Mouse (Mus musculus): Measurements from ENCODE around the gene Pwwp2b.

Pwwp2b gene

DNA sequence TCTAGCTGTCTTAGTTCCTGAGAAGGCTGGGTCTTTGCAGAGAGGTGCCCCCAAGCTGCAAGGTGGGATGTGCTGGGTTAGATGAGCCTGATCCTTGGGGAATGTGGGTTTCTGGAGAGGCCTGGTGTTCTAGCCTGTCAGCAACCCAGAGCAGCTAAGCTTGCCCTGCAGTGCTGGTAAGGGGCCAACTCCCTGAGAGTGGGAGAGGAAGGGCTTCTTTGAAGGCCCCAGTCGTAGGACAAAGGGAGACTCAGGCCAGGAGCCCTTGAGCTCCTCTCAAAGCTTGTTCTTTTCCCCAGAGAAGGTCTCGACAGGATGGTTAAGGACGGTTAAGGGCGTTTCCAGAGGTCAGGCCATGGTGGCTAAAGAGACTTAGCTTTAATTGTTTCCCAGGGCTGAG is 16.1 kb downstream of the Pwwp2b start:
- DNase-seq (ENCODE audit: low spot score), result no peak

DNA sequence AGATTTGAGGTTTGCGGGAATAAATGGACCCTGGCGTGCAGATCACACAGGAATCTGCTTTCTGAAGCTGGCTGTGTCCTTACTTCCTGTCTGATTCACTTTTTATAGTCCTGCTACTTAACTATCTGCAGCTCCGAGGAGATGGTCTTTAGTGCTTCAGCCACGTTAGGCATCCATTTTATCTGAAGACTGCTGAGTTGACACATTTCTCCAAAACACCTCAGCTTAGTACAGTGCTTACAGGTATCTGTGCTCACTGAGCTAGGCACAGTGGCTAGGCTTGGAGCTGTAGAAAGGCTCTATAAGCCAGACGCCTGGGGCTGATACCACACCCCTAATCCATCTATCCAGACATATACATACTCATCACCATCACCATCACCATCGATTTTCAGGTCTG is 17.4 kb downstream of the Pwwp2b start:
- no peak for DNase-seq (ENCODE audit: low spot score)

DNA sequence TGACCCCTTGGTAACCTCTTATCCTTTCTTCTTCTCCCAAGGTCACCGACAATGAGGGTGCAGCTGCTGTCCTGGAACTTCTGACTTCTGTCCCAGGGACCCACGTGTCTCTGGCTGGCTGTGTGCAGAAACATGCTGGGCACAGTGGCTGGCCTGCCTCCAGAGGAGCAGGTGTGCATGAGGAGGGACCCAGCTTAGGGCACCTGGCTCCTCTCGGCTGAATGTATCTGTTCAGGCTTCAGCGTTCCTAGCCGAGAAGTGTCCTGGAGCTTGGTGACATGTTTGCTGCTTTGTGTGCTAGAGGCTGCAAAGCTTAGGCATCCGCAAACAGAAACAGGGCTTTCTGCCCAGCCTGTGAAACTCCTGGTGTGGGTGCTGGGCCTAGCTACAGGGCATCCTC is 18.1 kb downstream of the Pwwp2b start:
- no peak for DNase-seq (ENCODE audit: low spot score)

DNA sequence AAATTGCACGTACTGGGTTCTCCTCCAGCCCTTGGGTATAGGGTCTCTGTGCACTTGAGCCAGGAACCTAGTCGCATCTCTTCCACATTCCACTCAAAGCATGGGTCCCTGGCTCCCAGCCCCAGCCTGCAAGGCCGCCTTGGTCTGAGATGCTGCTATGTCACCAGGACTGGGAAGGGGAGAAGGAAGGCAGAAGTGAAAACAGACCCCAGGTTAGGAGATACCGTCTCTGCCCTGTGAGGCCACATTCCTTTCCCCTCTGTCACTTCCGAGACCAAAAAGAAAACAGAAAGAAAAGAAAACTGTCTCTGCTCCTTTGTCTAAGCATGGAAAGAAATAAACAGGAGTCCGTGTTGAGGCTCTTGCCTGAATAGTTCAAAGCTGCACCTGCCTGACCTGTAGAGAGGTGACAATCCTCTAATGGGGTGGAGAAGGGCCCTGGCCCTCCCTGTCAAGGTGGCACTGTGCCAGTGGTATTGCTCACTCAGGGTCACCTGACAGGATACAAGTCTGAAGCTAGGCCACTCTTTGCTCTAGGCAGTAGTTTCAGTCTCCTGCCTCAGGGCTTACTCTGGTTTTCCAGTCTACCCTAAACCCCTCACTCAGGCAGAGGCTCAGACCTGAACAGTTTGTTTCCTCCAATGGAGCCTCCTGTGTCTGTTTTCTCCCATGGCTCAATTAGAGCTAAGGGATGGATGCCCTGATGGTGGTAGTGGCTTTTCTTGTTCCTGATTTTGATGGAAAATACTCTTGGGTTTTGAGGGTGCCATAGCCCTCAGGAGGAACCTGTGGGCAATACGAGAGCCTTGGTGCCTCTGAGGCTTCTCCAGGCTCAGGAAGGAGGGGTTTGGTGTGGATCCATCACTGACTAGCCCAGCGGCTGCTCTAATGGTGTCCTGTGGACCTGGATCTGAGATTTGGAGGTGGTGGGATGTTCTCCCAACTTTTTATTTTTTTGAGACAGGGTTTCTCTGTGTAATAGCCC is 18.9 kb downstream of the Pwwp2b start:
- DNase-seq (ENCODE audit: low spot score), result no peak

DNA sequence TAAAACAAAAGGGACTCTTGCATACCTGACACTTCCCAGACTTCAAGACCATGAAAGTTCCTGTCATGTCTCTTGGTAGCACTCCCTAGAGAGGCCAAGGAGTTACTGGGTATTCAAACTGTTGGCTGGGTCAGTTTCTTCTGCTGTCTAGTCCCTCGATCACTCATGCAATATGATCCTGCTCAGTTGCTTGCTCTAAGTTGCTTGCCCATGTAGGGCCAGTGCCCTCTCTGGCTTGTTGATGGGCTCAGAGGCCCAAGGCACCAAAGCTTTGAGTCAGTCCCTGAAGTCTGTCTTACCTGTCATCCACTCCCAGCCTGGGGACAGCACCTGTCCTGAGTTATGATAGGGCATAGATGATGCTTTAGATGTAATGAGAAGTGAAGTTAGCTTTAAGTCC is 22.5 kb downstream of the Pwwp2b start:
- no peak for DNase-seq (ENCODE audit: low spot score)

DNA sequence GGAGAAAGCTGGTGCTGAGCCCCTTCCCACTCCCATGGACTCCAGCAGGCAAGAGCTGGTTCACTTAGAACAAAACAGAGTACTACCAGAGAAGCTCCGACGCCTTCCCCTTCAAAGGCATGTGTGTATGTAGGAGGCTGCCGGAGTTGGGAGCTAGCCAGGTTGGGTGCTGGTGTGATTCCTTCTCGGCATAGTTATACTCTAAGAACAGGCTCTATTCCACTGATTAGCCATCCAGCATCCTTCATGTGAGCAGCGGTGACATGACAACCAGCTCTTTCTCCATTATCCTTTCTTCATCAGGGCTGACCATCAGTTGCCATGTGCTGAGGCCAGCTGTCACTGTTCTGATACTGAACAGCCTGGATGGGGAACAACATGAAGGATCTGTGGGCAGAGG is 23.6 kb downstream of the Pwwp2b start:
- DNase-seq (ENCODE audit: low spot score), result no peak

DNA sequence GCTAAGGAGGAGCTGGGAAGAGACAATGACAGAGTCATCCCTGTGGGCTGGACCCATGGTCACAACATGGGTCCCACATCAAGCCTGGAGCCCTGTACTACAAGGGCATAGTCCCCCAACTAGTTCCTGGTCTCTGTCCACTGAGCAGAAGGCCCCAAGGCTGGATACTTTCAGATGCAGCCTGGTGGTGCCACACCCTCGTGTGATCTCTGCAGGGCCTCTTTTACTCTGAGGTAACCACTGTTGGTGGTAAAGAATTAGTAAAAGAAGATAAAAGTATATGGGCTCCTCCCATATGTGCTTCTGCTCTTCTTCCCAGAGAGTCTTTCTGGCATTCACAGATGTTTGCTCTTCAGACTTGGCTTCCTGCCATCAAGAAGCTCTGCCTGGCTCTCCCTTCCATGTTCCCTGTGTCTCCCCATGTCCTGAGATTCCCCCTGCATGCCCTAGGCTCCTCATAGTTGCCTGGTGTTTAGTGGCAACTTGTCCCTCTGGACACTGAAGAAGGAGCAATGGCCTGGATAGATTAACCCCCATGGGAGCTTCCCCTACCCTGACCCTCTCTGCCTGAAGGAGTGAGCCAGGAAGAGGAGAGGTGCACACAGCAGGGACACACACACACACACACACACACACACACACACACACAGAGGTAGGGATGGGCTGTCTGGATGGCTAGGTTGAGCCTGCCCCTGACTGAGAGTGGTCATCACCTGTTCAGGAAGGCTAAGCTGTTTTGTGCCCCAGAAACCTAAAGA is 24.5 kb downstream of the Pwwp2b start:
- no peak for DNase-seq (ENCODE audit: low spot score)

DNA sequence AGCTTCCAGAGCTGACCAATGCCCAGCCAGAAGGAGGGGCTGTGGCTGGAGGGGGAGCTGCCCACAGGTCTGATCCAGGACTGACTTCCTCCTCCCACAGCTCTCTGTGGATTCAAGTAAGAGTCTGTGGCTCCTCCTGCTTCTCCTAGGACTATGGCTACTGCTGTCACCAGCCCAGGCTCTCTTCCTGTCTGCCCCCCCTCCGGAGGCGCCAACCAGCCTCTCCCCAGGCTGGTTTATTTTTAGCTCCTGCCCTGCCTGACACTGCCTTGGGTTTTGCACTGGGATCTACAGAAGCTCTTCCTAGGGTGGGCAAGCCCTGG is 25.1 kb downstream of the Pwwp2b start:
- no peak for DNase-seq (ENCODE audit: low spot score)

DNA sequence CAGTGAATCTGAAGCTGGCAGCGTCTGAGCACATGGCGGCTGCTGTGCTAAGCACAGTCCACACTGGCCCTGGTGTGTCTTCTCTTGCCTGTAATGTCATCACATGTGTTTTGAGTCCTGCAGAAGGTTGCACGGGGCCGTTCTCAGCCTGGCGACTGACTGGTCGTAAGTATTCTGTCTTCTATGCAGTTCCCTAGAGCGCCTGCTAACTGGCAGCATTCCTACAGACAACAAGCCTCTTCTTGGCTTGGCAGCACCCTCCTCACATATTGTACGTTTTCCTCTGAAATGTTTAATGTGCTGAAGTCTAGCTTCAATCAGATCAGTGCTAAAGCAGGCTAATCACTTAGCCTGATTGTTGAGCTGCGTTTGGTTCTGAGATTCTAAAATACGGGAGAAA is 27.3 kb downstream of the Pwwp2b start:
- DNase-seq (ENCODE audit: low spot score), result no peak

DNA sequence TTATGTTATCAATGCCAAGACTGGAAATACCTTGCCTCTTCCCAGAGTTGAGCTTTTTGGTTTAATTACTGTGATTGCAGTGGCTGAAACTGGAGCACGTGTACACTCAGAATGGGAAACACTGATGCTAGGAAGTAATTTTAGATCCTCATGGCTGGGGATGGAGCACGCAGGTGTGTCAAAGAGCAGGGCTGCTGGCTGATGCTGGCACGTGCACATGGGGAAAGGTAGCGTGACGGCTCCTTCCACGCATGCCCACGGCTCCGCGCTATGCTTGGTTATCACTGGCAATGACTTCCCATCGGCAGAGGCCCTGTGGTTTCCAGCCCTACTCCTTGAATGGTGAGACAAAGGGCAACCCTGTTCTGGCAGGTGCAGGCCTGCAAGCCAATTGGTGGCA is 27.9 kb downstream of the Pwwp2b start:
- DNase-seq (ENCODE audit: low spot score), result no peak

DNA sequence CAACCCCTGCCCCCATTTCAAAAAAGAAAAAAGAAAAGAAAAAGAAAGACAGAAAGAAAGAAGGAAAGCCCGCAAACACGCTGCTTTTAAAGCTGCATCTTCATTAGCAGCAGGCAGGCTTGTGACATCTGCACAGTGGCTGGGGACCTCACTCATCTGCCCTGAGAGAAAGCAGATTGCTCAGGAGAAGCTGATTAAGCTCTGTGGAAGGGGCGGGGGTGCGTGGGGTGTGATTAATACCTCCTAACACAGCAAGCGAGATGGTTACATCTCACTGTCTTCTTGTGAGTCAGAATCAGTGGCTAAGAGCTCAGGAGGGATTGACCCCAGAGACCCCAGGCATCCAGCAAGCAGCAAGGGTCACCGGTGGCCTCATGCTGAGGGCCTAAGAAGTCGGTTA is 29.3 kb downstream of the Pwwp2b start:
- no peak for DNase-seq (ENCODE audit: low spot score)

DNA sequence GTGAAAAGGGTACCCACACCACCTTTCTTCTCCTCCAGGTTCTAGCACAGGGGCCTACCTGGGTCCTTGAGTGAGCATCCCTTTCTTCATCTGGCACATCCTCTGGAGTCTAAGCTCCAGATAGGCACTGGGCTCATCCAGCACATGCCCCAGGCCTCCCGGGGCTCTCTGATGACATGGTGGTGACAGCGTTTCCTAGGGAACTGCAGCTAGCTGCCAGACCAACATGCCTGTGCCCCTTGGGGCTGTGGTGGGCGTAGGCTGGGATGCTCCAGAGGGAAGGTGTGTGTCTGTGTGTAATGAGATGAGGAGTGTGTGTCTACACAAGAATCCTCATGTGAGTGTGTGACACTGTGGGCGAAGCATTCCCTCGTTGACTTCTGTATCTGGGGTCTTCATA is 31.3 kb downstream of the Pwwp2b start:
- DNase-seq (ENCODE audit: low spot score), result no peak

DNA sequence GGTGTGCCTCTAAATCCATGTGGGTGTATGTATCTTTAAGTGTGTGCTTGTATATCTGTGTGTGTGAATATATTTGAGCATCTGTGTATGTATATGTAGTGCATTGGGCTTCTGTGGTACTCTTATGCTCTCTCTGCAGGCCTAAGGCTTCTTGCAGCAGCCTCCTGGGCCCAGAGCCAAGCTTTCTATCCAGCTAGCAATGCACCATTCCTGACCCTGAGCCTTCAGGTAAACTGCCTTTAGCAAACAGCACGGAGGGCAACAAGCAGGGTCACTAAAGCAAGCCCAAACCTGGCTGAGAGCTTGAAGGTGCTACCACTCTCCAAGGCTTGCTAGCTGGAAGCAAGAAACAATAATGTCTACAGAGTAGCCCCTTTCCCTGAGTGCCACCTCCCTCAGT is 31.8 kb downstream of the Pwwp2b start:
- DNase-seq (ENCODE audit: low spot score), result no peak

DNA sequence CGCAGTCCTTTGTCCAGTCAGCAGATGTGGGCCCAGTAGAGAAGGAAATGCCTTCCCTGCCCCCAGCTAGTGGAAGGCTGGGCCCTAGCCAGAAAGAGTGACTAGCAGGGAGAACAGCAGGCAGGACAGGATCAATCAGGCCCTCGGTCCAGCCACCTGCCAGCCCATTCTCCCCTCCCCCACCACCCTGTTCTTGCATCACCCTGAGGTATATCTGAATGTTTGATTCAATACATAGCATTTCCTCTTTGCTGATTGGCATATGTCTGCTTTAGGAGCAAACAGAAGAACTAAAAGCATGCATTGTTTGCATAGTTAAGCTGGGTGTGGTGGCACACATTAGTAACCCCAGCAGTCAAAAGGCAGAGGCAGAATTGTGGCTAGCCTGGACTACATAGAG is 32.9 kb downstream of the Pwwp2b start:
- no peak for DNase-seq (ENCODE audit: low spot score)

DNA sequence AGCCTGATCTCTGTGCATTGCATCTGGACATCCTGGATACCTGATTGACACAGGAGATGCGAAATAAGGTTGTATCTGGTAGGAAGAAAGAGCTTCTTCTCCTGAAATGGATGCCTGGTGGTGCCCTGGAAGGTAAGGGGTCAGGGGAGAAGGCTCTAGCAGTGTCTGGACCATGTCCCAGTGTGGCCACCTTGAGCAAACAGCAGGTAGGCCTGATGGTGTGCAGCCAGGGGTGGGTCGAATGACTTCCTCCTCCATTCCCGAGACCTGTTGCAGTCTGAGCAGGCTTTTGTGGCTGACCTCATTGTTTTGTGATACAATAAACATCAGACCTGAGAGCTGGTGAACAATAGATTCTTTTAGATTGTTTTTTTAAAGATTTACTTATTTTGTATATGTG is 33.8 kb downstream of the Pwwp2b start:
- DNase-seq (ENCODE audit: low spot score), result no peak

DNA sequence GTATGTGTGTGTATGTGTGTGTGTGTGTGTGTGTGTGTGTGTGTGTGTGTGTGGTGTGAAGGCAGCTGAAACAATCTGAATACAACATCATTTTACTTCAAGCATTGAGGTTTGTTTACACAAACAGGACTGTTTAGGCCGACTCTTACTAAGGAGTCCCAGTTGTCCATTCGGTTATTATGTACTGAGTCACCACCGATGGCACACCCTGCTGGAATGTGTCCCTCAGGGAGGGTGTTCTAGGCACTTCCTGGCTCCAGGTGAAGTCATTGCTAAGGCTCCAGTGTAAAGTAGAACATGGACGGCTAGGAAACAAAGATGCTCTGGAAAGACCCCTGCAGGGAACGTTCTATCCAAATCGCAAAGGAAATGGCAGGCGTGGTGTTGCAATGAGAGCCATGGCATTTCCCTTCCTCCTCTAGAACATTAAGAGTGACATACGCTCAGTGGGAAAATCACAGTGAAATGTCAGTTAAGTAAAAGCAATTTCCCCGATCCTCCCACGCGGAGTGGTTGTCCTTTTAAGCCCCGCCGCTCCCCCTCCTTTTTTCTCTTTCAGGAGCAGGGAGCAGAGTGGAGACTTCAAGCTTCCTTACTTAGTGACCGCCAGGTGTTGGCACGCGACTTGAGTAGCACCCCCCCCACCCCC is 37.1 kb downstream of the Pwwp2b start:
- no peak for DNase-seq (ENCODE audit: low spot score)

DNA sequence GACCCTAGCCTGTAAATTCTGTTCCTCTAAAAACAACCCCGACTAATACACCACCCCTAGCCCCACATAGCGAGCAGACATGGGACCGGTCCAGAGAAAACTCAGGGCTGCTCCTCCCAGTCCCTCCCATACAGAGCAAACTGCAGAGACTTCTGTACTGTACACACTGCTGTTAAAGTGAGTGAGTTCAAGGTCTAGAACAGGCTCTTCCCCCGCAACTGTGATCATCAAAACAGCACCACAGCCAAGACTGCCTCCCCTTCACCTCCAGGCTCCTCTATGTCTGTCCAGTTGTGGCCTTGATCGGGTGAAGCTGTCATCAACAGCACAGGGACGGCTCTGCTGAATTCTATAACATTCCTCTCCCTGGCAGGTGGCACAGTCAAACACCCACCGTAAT is 40.3 kb downstream of the Pwwp2b start:
- no peak for DNase-seq (ENCODE audit: low spot score)

DNA sequence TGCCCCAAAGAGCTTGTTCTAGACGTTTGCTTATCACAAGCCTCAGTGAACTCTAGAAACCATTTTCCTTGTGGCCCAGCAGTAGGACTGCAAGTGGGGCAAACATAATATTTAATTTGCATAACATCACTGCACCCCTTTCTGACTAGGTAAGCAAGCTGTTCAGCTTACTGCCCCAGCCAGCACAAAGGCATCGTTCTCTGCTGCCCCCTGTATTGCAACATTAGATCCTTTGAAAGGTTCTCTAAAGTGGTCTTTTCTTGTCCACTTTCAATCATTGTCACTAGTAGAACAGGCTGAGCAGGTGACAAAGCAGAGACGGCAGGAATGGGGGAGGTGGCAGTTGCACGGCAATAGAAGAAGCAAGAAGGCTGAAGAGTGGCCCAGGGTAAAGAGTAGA is 45.1 kb downstream of the Pwwp2b start:
- DNase-seq (ENCODE audit: low spot score), result no peak

DNA sequence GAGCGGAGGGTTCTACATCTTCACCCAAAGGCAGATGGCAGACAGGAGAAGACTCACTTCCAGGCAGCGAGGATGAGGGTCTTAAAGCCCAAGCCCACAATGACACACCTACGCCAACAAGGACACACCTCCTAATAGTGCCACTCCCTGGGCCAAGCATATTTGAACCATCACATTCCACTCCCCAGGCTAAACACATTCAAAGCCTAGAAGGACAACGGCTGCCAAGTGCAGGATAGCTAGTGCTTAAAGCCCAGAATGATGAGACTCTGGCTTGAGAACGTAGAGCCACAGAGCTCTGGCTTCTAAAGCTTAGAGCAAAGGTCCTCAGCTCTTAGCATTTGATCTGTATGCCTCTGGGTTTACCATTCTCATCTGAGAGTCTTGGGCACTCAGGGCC is 45.8 kb downstream of the Pwwp2b start:
- DNase-seq (ENCODE audit: low spot score), result no peak

DNA sequence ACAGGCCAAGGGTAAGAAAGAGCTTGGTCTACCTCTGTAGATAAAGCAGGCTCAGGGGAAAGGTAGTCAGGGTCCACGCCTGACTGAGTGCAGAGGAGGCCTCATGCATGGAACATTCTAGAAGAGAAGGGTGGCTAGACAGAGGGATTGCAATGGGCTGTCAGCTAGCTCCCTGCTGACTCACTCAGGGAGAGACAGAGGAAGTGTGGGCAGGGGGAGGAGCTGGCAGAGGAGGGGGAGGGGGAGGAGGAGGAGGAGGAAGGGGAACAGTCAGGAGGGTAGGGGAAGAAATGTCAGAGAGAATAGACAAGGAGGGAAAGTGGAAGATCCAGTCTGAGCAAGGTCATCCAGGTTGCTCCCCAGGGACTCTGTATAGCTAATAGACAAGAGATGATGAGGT is 47.4 kb downstream of the Pwwp2b start:
- DNase-seq (ENCODE audit: low spot score), result no peak

DNA sequence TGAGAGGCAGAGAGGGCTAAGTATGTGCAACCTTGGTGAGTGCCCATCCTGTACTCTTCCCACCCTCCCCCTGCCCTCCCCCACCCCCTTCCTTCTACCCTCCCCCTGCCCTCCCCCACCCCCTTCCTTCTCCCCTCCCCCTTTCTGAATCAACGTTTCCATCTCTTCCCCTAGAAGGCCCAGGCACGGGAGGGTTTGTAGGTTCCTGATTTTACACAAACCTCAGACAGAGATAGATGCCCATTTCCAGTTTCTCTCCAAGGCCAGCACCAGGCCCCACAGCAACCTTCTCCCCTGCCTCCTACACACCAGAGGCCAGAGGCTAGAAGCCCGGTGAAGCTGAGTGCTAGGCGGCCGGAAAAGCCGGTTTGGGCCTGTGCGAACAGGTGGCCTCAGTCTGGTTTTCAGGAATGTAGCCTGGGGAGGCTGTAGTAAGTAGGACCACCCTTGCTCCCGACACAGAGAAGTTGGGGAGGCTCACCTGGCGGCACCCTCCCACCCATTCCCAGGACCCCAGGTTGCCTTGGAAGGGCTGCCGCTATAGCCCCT is 48.3 kb downstream of the Pwwp2b start:
- no peak for DNase-seq (ENCODE audit: low spot score)

DNA sequence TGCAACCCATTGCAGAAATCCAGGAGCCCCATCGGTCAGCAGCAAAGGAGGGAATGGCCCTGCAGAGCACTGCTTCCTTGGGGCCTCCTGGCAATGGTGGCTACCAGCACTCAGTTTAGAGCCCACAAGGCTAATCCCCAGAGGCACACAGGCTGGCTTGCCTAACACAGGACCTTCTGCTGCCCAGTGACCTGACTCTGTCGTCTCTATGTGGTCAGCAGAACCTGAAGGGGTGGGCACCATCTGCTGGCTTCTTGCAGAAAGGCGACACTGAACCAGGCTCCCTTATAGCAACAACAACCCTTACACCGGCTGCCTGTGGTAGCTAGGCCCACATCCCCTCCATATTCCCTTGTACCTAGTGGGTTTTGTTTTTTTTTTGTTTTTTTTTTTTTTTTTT is 50.2 kb downstream of the Pwwp2b start:
- DNase-seq (ENCODE audit: low spot score), result no peak

DNA sequence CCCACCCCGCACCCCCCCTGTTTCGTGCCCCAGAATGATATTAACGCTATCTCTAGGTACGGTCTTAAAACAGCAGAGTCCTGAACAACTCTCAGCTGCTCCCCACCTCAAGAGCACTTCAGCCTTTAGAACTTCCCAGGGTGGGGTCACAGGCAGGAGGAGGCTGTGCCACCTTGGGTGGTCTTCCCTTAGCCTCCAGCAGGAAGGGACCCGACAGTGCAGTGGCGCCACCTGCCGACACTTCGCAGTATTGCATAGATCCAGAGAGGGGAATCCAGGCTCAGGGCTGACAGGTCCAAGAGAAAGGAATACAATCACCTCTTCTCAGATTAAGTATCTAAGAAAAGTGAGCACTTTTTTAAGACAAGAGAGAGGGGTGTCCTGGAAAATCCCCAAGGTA is 51.1 kb downstream of the Pwwp2b start:
- DNase-seq (ENCODE audit: low spot score), result peak; percentile 34

Measured in c-Kit-positive CD71-positive TER-119-positive erythroid progenitor cells, embryonic 14.5 days (primary cell).